Comparison of ENCODE assay signal across 11 mouse cellular contexts in the genomic region with DNA sequence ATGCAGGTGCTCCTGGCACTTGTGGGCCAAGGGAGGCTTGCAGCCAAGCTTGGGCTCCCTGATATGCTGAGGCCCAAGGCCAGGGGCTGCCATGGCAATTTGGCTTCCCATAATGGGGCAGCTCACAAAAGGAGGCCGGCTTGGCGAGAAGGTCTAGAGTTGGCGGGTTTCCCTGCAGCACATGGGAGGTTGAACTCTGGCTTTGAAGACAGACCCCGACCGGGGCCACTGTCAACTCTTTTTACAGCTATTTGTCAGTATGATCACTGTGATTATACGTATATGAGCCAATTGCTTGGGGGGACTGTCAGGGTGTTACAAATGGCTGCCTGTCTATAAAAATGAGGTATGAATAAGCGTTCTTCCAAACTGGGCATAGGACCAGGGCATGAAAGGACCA. TPM values are rescaled to one million over a fixed set of nuclear protein-coding genes. Genes with fewer than 3 reads are reported as not detected.
DNase-seq lines count a peak whose midpoint lies in the region; ATAC-seq lines count a peak whose summit lies in the region.
"Had no signal": no experiment of that assay in that cellular context is flagged by ENCODE, and none has a peak within 500 bp of the region (broad histone marks: within the 10 kb centered on the region; RNA-seq: fewer than 3 reads in every experiment).

No protein-coding gene starts in this region.

- no peak for DNase-seq in hindbrain, embryonic 11.5 days (ENCODE audit: low spot score)
- DNase-seq in layer of hippocampus, postnatal 25 days (ENCODE audit: extremely low spot score in 1 of 2, low spot score in 1 of 2), result peak; percentile 38 to 56
- DNase-seq in right cerebral cortex, postnatal 14 days, result peak; percentile 54
- no peak for DNase-seq in limb, embryonic 10.5 days (ENCODE audit: low spot score)
- DNase-seq in spleen, adult 18-20 months, result no peak
- DNase-seq in lung, adult 18-20 months, result no peak
- DNase-seq: kidney, adult 8-10 months; lung, postnatal 36 days had no signal

- no peak overlapping the region for H3K4me2 ChIP-seq in hindbrain, embryonic 13.5 days
- H3K4me2 ChIP-seq in hindbrain, embryonic 11.5 days (replicated peaks; ENCODE audit: low read depth, low read length), result no peak overlapping the region
- no peak overlapping the region for H3K4me2 ChIP-seq in forebrain, embryonic 15.5 days (replicated peaks)

- 58% methylated on average over 7 of the region's 7 CpGs for WGBS in hindbrain, embryonic 13.5 days
- 84% methylated on average over 7 of the region's 7 CpGs for WGBS in hindbrain, embryonic 11.5 days
- 34% methylated on average over 7 of the region's 7 CpGs for WGBS in forebrain, embryonic 15.5 days
- 87% methylated on average over 7 of the region's 7 CpGs for WGBS in limb, embryonic 10.5 days

- peak; percentile 50 for ATAC-seq in hindbrain, embryonic 13.5 days (ENCODE audit: low FRiP score)
- no peak for ATAC-seq in hindbrain, embryonic 11.5 days (ENCODE audit: low FRiP score)
- peak; percentile 91 for ATAC-seq in forebrain, embryonic 15.5 days (replicated peaks)

- H3K4me1 ChIP-seq in hindbrain, embryonic 13.5 days (replicated peaks), result peaks cover 40% of the 10 kb centered on the region
- peaks cover 2% of the 10 kb centered on the region for H3K4me1 ChIP-seq in hindbrain, embryonic 11.5 days (replicated peaks; ENCODE audit: control insufficient read depth, insufficient read depth, low read length)
- H3K4me1 ChIP-seq in forebrain, embryonic 15.5 days, result peaks cover 60% of the 10 kb centered on the region
- peaks cover 36% of the 10 kb centered on the region for H3K4me1 ChIP-seq in limb, embryonic 10.5 days

- no peaks in the 10 kb centered on the region for H3K27me3 ChIP-seq in hindbrain, embryonic 13.5 days
- no peaks in the 10 kb centered on the region for H3K27me3 ChIP-seq in hindbrain, embryonic 11.5 days (ENCODE audit: control insufficient read depth, insufficient read depth, low read length)
- H3K27me3 ChIP-seq in forebrain, embryonic 15.5 days, result no peaks in the 10 kb centered on the region
- no peaks in the 10 kb centered on the region for H3K27me3 ChIP-seq in limb, embryonic 10.5 days (ENCODE audit: low read depth, poor library complexity, severe bottlenecking)

- H3K36me3 ChIP-seq in hindbrain, embryonic 13.5 days, result peaks cover 3% of the 10 kb centered on the region; the same call in 1 of the 2 replicates
- H3K36me3 ChIP-seq in hindbrain, embryonic 11.5 days (ENCODE audit: control insufficient read depth, insufficient read depth, low read length), result no peaks in the 10 kb centered on the region
- H3K36me3 ChIP-seq in forebrain, embryonic 15.5 days, result peaks cover 1% of the 10 kb centered on the region; the same call in 1 of the 2 replicates
- no peaks in the 10 kb centered on the region for H3K36me3 ChIP-seq in limb, embryonic 10.5 days

- no peak overlapping the region for H3K4me3 ChIP-seq in hindbrain, embryonic 13.5 days
- H3K4me3 ChIP-seq in hindbrain, embryonic 11.5 days (ENCODE audit: low read depth, low read length), result no peak overlapping the region
- H3K4me3 ChIP-seq in forebrain, embryonic 15.5 days, result no peak overlapping the region
- H3K4me3 ChIP-seq in limb, embryonic 10.5 days, result no peak overlapping the region
- H3K4me3 ChIP-seq: erythroblast, embryonic 14.5 days had no signal

- no peak overlapping the region for H3K27ac ChIP-seq in hindbrain, embryonic 13.5 days
- no peak overlapping the region for H3K27ac ChIP-seq in hindbrain, embryonic 11.5 days (ENCODE audit: low read depth, low read length)
- peak overlapping the region; percentile 70 for H3K27ac ChIP-seq in forebrain, embryonic 15.5 days (replicated peaks)
- H3K27ac ChIP-seq in limb, embryonic 10.5 days, result no peak overlapping the region

- no peak overlapping the region for H3K9ac ChIP-seq in hindbrain, embryonic 13.5 days
- H3K9ac ChIP-seq in hindbrain, embryonic 11.5 days (ENCODE audit: low read depth, low read length), result no peak overlapping the region
- no peak overlapping the region for H3K9ac ChIP-seq in forebrain, embryonic 15.5 days (replicated peaks)

- H3K9me3 ChIP-seq in hindbrain, embryonic 13.5 days, result no peaks in the 10 kb centered on the region
- H3K9me3 ChIP-seq in hindbrain, embryonic 11.5 days (ENCODE audit: control insufficient read depth, low read length), result no peaks in the 10 kb centered on the region
- no peaks in the 10 kb centered on the region for H3K9me3 ChIP-seq in forebrain, embryonic 15.5 days
- no peaks in the 10 kb centered on the region for H3K9me3 ChIP-seq in limb, embryonic 10.5 days (replicated peaks)

RNA-seq across cellular contexts. Expression of a gene that starts 50.6 kb away (rescaled TPM):
- 4.7 and 5.8 TPM in 2 replicates for polyA plus RNA-seq in hindbrain, embryonic 13.5 days (2015; fragmentation: Nextera tagmentation; extraction: Ambion mirVana)
- 0.82 and 0.84 TPM in 2 replicates for polyA plus RNA-seq in hindbrain, embryonic 11.5 days (2014; fragmentation: Nextera tagmentation; extraction: Ambion mirVana)
- polyA plus RNA-seq in forebrain, embryonic 15.5 days (2015; fragmentation: Nextera tagmentation; extraction: Ambion mirVana), result 5.6 and 7.2 TPM in 2 replicates
- 10 to 100 TPM; 15.1 to 15.5 TPM for total RNA-seq in layer of hippocampus, postnatal 25 days (2021)
- 0.05 TPM in 2 replicates for polyA plus RNA-seq in limb, embryonic 10.5 days (2016; fragmentation: Nextera tagmentation; extraction: Ambion mirVana)
- polyA plus RNA-seq: erythroblast, embryonic 14.5 days had no signal

Comparison
In these comparisons a context has a peak if more than half of its experiments do, and no peak if none do; other contexts are left out.
1. DNase-seq: peak in layer of hippocampus, postnatal 25 days (2 of 2) and right cerebral cortex, postnatal 14 days (single experiment); none in hindbrain, embryonic 11.5 days (single experiment), limb, embryonic 10.5 days (single experiment), spleen, adult 18-20 months (0 of 2) and lung, adult 18-20 months (0 of 2).